In the genomic region with DNA sequence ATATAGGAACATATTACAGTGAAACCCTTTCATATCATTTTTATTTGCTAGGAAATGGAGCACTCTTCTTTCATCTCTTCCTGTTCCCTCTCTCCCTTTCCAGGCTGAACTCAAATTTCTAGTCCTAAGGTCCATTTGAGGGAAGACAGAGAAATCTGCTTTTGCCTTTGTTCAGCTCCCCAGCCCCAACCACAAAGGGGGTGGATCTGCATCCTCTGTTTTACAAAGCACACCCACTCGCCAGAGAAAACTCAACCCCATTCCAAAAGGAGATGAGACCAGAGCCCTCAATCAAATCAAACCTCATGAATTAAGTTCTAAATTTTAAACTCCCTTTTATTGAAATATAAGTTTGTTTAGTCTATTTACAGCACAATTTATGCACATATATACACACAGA, we compare ENCODE assay signal across 13 mouse cellular contexts. TPM values are rescaled to one million over a fixed set of nuclear protein-coding genes. Genes with fewer than 3 reads are reported as not detected.
DNase-seq lines count a peak whose midpoint lies in the region; ATAC-seq and TF ChIP-seq lines count a peak whose summit lies in the region.
"Had no signal": no experiment of that assay in that cellular context is flagged by ENCODE, and none has a peak within 500 bp of the region (broad histone marks: within the 10 kb centered on the region; RNA-seq: fewer than 3 reads in every experiment).

No protein-coding gene starts in this region.

- TF ChIP-seq CTCF in liver, postnatal 0 days (IDR thresholded peaks at IDR 0.05; ENCODE audit: low read depth): no peak

- H3K27me3 ChIP-seq in kidney, embryonic 15.5 days: peaks cover 6% of the 10 kb centered on the region; the same call in 1 of the 2 replicates
- no peaks in the 10 kb centered on the region for H3K27me3 ChIP-seq in forebrain, embryonic 14.5 days (replicated peaks; ENCODE audit: control insufficient read depth, insufficient read depth, low read length)
- H3K27me3 ChIP-seq in limb, embryonic 11.5 days (ENCODE audit: control insufficient read depth, insufficient read depth, low read length): no peaks in the 10 kb centered on the region
- no peaks in the 10 kb centered on the region for H3K27me3 ChIP-seq in neural tube, embryonic 13.5 days
- peaks cover 33% of the 10 kb centered on the region for H3K27me3 ChIP-seq in liver, postnatal 0 days (ENCODE audit: insufficient read depth, low read length)

- no peak for DNase-seq in kidney, adult 18-20 months
- peak; percentile 36 for DNase-seq in forebrain, embryonic 14.5 days (ENCODE audit: low spot score)
- DNase-seq in limb, embryonic 11.5 days (ENCODE audit: low spot score): no peak
- DNase-seq in adrenal gland, postnatal 25 days: no peak
- no peak for DNase-seq in liver, postnatal 0 days
- DNase-seq in c-Kit-positive CD71-positive TER-119-positive erythroid progenitor cells, embryonic 14.5 days (ENCODE audit: low spot score): no peak
- DNase-seq: gastrocnemius, postnatal 25 days; thymus, postnatal 25 days had no signal

- no peaks in the 10 kb centered on the region for H3K9me3 ChIP-seq in kidney, embryonic 15.5 days (replicated peaks)
- H3K9me3 ChIP-seq in forebrain, embryonic 14.5 days (replicated peaks; ENCODE audit: control insufficient read depth, low read length): no peaks in the 10 kb centered on the region
- no peaks in the 10 kb centered on the region for H3K9me3 ChIP-seq in limb, embryonic 11.5 days (ENCODE audit: control insufficient read depth, low read length)
- no peaks in the 10 kb centered on the region for H3K9me3 ChIP-seq in neural tube, embryonic 13.5 days
- no peaks in the 10 kb centered on the region for H3K9me3 ChIP-seq in liver, postnatal 0 days (ENCODE audit: low read length)

- ATAC-seq in kidney, embryonic 15.5 days (replicated peaks; ENCODE audit: low FRiP score): no peak
- ATAC-seq in forebrain, embryonic 14.5 days: no peak
- ATAC-seq in limb, embryonic 11.5 days (ENCODE audit: insufficient number of reproducible peaks, low FRiP score, low TSS enrichment, low read depth): no peak
- no peak for ATAC-seq in neural tube, embryonic 13.5 days (ENCODE audit: low read depth)
- ATAC-seq in liver, postnatal 0 days: no peak

- H3K36me3 ChIP-seq in kidney, embryonic 15.5 days: no peaks in the 10 kb centered on the region
- no peaks in the 10 kb centered on the region for H3K36me3 ChIP-seq in forebrain, embryonic 14.5 days (ENCODE audit: control insufficient read depth, insufficient read depth, low read length)
- no peaks in the 10 kb centered on the region for H3K36me3 ChIP-seq in limb, embryonic 11.5 days (ENCODE audit: control insufficient read depth, insufficient read depth, low read length)
- H3K36me3 ChIP-seq in neural tube, embryonic 13.5 days: peaks cover 19% of the 10 kb centered on the region
- no peaks in the 10 kb centered on the region for H3K36me3 ChIP-seq in liver, postnatal 0 days (replicated peaks; ENCODE audit: insufficient read depth, low read length)

- TF ChIP-seq EP300 in liver, postnatal 0 days (IDR thresholded peaks at IDR 0.05; ENCODE audit: low read depth): no peak

- no peak overlapping the region for H3K4me3 ChIP-seq in kidney, embryonic 15.5 days (replicated peaks)
- peak overlapping the region; percentile 86 for H3K4me3 ChIP-seq in forebrain, embryonic 14.5 days (ENCODE audit: low read depth, low read length)
- no peak overlapping the region for H3K4me3 ChIP-seq in limb, embryonic 11.5 days (ENCODE audit: low read depth, low read length)
- peak overlapping the region; percentile 95 for H3K4me3 ChIP-seq in neural tube, embryonic 13.5 days
- H3K4me3 ChIP-seq in liver, postnatal 0 days (ENCODE audit: low read depth, low read length): no peak overlapping the region

- peak overlapping the region; percentile 95 for H3K4me2 ChIP-seq in kidney, embryonic 15.5 days
- H3K4me2 ChIP-seq in forebrain, embryonic 14.5 days (ENCODE audit: low read length): peak overlapping the region; percentile 78
- 0 out of 2 replicates have a peak overlapping the region, but pooled peaks have one; percentile 10 for H3K4me2 ChIP-seq in limb, embryonic 11.5 days (ENCODE audit: low read depth, severe bottlenecking)
- peak overlapping the region; percentile 67 for H3K4me2 ChIP-seq in neural tube, embryonic 13.5 days
- no peak overlapping the region for H3K4me2 ChIP-seq in liver, postnatal 0 days (ENCODE audit: low read depth, low read length)

- H3K4me1 ChIP-seq in kidney, embryonic 15.5 days: peaks cover 57% of the 10 kb centered on the region
- H3K4me1 ChIP-seq in forebrain, embryonic 14.5 days (ENCODE audit: control insufficient read depth, insufficient read depth, low read length): peaks cover 16% of the 10 kb centered on the region
- peaks cover 8% of the 10 kb centered on the region; the same call in 1 of the 2 replicates for H3K4me1 ChIP-seq in limb, embryonic 11.5 days (ENCODE audit: control insufficient read depth, insufficient read depth, low read length)
- peaks cover 36% of the 10 kb centered on the region for H3K4me1 ChIP-seq in neural tube, embryonic 13.5 days (replicated peaks)
- H3K4me1 ChIP-seq in liver, postnatal 0 days (ENCODE audit: insufficient read depth): peaks cover 16% of the 10 kb centered on the region

- H3K9ac ChIP-seq in kidney, embryonic 15.5 days: no peak overlapping the region
- H3K9ac ChIP-seq in forebrain, embryonic 14.5 days (ENCODE audit: low read length): peak overlapping the region; percentile 95
- no peak overlapping the region for H3K9ac ChIP-seq in limb, embryonic 11.5 days (ENCODE audit: low read length)
- H3K9ac ChIP-seq in neural tube, embryonic 13.5 days: peak overlapping the region; percentile 98
- no peak overlapping the region for H3K9ac ChIP-seq in liver, postnatal 0 days (replicated peaks)
- H3K9ac ChIP-seq: liver, embryonic 14.5 days had no signal

- H3K27ac ChIP-seq in kidney, embryonic 15.5 days: no peak overlapping the region
- H3K27ac ChIP-seq in forebrain, embryonic 14.5 days (ENCODE audit: low read depth, low read length): peak overlapping the region; percentile 23; the same call in 1 of the 2 replicates
- no peak overlapping the region for H3K27ac ChIP-seq in limb, embryonic 11.5 days (replicated peaks; ENCODE audit: low read depth, low read length)
- H3K27ac ChIP-seq in neural tube, embryonic 13.5 days (replicated peaks): peak overlapping the region; percentile 74
- no peak overlapping the region for H3K27ac ChIP-seq in liver, postnatal 0 days (ENCODE audit: low read depth)
- H3K27ac ChIP-seq: liver, embryonic 14.5 days had no signal

- 56% methylated on average over 1 of the region's 1 CpGs for WGBS in kidney, embryonic 15.5 days
- WGBS in forebrain, embryonic 14.5 days: 12% methylated on average over 1 of the region's 1 CpGs
- WGBS in limb, embryonic 11.5 days: 21% methylated on average over 1 of the region's 1 CpGs
- WGBS in neural tube, embryonic 13.5 days: 18% methylated on average over 1 of the region's 1 CpGs
- WGBS in liver, postnatal 0 days (ENCODE audit: insufficient replicate concordance): 39% methylated on average over 1 of the region's 1 CpGs

RNA-seq across cellular contexts. Expression of a gene that starts 3.2 kb away (rescaled TPM):
- polyA plus RNA-seq in kidney, embryonic 15.5 days (2015; fragmentation: Nextera tagmentation; extraction: Ambion mirVana): 11.1 and 11.3 TPM in 2 replicates
- polyA plus RNA-seq in forebrain, embryonic 14.5 days (2014; fragmentation: Nextera tagmentation; extraction: Ambion mirVana): 21.7 and 25.0 TPM in 2 replicates
- 13.7 and 16.7 TPM in 2 replicates for polyA plus RNA-seq in limb, embryonic 11.5 days (2014; fragmentation: Nextera tagmentation; extraction: Ambion mirVana)
- polyA plus RNA-seq in neural tube, embryonic 13.5 days (2015; fragmentation: Nextera tagmentation; extraction: Ambion mirVana): 38.0 and 40.5 TPM in 2 replicates
- total RNA-seq in adrenal gland, postnatal 25 days (2021): 0.52 and 0.86 TPM in 2 replicates
- polyA plus RNA-seq in liver, postnatal 0 days (2015; fragmentation: Nextera tagmentation; extraction: Ambion mirVana): 0.43 and 0.44 TPM in 2 replicates
- total RNA-seq: megakaryocyte, adult 5-6 weeks; MEL had no signal

RNA-seq across cellular contexts. Expression of a gene that starts 41.4 kb away (rescaled TPM):
- polyA plus RNA-seq in kidney, embryonic 15.5 days (2015; fragmentation: Nextera tagmentation; extraction: Ambion mirVana): 27.3 and 29.0 TPM in 2 replicates
- 29.8 and 34.6 TPM in 2 replicates for polyA plus RNA-seq in forebrain, embryonic 14.5 days (2014; fragmentation: Nextera tagmentation; extraction: Ambion mirVana)
- polyA plus RNA-seq in limb, embryonic 11.5 days (2014; fragmentation: Nextera tagmentation; extraction: Ambion mirVana): 38.9 and 46.4 TPM in 2 replicates
- 54.8 and 65.5 TPM in 2 replicates for polyA plus RNA-seq in neural tube, embryonic 13.5 days (2015; fragmentation: Nextera tagmentation; extraction: Ambion mirVana)
- 69.1 and 70.1 TPM in 2 replicates for total RNA-seq in adrenal gland, postnatal 25 days (2021)
- polyA plus RNA-seq in liver, postnatal 0 days (2015; fragmentation: Nextera tagmentation; extraction: Ambion mirVana): 4.9 and 5.5 TPM in 2 replicates

Comparison
In these comparisons a context has a peak if more than half of its experiments do, and no peak if none do; other contexts are left out.
1. H3K27ac ChIP-seq: peak in forebrain, embryonic 14.5 days (single experiment) and neural tube, embryonic 13.5 days (single experiment); none in kidney, embryonic 15.5 days (single experiment), limb, embryonic 11.5 days (single experiment) and liver, postnatal 0 days (single experiment).
2. H3K4me3 ChIP-seq: peak in forebrain, embryonic 14.5 days (single experiment) and neural tube, embryonic 13.5 days (single experiment); none in kidney, embryonic 15.5 days (single experiment), limb, embryonic 11.5 days (single experiment) and liver, postnatal 0 days (single experiment).
3. H3K9ac ChIP-seq: peak in forebrain, embryonic 14.5 days (single experiment) and neural tube, embryonic 13.5 days (single experiment); none in kidney, embryonic 15.5 days (single experiment), limb, embryonic 11.5 days (single experiment) and liver, postnatal 0 days (single experiment).